Mouse (Mus musculus) right cerebral cortex, adult 2 months (tissue): Measurements from ENCODE around the gene Batf3.

Experiments used
- DNase-seq, 2 experiments: peaks; one replicate each; pipeline ENCODE4 v3.0.0; 2021 to 2022; ENCODE audit warnings: low spot score in 2 of 2

The Batf3 gene

DNA sequence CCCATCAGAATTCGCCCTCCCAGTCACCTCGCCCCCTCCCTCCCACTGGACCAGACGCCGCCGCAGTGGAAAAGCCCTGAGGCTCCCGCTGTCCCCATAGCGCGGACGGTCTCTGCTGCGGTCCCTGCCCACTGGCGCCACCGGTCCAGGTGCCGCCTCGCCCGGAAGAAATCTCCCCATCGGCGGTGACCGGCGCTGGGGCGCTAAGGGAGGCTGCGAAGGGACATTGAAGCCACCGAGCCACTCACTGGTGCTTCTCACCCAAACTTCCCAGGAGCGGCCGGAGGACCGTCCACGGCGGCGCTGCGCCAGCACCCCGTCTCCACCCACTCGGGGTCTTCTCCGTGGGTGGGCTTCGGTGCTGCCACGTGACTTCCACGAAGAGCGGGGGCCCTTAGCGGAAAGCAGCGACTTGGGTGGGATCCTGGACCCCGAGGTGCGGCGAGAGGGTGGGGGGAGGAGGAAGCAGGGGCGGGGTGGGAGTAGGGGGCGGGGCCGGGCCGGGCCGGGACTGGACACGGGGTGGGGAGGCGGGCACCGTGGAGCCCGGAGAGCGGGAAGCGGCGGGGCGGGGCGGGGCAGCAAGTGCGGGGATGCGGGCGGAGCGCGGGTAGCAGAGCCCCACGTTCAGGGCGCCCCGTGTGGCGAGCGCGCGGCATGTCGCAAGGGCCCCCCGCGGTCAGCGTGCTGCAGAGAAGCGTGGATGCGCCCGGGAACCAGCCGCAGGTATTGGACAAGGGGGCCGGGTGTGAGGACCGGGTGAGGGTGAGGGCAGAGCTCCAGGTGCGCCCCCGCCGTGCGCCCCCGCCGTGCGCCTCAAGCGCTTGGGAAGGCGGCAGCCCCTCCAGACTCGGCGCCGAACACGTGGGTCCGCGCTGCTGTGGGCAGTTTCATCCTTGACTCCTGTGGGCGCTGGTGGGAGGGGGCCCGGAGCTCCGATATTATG lies at the start of gene Batf3:
TSS of gene Batf3 (plus strand) at position 46 of the 946 bp plus-strand sequence.
- DNase-seq = no peak

DNA sequence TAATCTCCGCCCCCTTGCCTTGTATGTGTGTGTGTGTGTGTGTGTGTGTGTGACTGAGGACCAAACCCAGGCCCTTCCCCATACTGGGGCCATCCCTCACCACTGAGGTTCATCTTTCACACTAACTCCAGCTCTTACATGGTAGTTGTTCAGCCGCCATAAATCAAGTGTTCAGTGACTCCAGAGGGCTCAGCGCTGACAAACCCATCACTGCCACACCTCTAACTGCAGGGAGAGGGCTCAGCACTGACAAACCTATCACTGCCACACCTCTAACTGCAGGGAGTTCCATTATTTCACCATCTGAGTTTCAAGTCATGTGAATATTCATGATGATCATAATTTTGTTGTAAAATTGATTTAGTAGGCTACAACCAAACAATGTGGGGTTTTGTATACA lies 44.1 kb upstream of the Batf3 start:
- no peak for DNase-seq

DNA sequence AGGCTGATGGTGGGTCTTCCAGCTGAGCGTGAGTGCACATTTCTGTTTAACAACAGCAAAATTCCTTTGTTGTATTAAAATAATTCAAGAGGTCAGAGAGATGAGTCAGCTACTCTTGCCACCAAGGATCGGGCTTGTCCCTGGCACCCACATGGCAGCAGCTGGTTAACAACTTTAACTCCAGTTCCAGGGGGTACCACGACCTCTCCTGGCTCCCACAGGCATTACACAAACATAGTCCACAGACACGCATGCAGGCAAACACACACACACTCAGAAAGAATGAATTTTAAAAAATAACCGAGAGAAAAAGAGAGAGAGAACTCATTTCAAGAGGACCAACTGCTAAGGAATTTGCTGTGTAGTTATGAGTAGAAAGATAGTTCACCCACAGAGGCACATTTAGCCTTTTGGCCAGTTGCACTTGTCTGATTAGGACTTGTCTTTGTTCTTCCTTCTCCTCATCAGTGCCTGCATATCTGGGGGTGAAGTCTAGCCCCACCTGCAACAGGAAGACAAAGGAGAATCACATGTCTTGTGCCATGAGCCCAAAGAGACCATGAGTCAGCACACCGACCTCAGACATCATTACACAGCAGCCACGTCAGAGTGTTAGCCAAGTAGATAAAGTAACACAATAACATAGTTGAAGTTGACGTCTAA lies 42.6 kb upstream of the Batf3 start:
- no peak for DNase-seq

DNA sequence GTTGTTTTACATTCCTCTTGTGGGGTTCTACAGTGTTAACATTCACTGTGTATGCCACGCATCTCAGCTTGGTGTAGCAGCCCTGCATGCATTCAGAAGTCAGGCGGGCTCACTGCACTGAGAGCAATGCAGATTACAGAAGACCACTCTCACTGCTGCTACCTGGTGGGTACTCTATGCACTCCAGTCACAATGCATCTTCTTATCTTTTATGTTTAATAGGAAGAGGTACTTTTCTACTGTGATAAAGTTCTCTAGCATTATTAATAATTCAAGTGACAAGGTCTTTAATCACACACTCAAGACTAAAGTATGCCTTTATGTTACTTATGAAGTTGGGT lies 42.1 kb upstream of the Batf3 start:
- DNase-seq = no peak

DNA sequence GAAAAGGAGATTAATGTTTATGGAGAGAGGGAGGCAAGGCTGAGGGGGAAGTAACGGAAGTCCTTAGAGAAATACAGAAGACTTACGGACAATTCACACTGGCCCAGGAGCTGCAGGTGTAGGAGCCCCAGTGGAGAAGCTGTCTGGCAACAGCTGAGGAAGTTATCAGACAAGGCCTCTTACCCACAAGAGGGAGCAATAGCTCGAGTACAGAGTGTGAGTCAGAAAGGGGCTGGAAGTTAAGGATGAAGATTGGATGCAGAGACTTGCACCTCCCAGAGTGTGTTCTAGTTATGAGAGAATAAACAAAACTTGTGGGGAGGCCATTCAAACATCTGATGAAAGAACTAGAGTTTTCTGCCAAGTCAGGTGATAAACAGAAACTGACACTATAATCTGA lies 40.2 kb upstream of the Batf3 start:
- DNase-seq = no peak

DNA sequence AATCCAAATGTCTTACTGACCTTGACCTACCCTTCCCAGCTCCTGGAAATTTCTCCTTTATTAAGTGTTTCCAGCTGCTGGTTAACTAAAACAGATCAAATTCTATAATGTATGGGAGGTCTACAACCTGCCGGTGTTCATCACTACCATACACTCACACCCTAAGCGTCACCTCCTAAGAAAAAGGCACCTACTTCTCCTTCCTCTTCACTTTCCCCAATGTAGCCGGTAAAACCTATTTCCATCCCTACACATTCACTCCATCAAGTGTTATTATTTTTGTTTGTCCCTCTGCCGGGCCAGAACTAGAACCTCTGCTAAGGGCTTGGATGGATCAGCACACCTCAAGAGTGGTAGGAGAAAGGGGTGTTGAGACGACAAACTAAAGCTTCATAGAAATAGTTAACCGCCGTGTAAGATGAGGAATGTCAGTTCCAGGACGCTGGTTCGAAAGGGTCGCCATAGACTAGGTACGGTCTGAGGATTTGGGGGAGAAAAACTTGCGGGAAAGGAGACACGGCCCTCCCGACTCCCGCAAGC lies 35.3 kb upstream of the Batf3 start:
- no peak for DNase-seq

DNA sequence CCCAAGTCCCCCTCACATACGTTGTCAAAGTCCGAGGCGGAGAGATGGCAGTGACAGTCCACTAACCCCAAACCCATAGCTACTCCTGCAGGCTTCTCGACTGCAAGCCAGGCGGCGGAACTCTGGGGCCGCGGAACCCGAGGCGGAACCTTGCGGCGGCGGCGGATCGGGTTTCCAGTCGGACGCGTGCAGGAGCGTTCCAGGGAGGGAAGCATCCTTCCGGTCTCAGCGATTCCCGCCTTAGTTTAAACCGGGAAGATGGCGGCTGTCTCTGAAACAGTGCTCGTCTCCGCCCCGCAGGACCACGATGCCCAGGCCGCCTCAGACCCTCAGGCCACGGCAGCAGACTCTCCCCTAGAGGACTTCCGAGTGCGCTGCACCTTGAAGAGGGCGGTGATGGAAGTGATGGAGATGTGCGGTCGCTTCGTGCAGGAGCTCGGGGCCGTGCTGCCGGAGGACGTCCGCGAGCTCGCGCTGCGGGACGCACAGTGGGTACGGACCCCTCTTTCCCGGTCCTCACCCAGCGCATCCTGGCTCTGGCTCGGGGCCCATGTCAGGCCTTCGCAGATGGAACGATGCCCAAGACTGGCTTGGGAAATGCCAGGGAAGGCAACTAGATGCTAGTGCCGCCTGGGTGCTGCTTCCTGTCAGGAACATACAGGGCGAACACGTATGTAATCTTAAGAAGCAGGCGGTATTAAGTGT lies 34.7 kb upstream of the Batf3 start, which contains the start of the genes Tatdn3 and Nsl1:
TSS of gene Tatdn3 (minus strand) at position 152 of the 705 bp plus-strand sequence.
TSS of gene Nsl1 (plus strand) at position 232 of the 705 bp plus-strand sequence.
- DNase-seq = peak; percentile 91 to 96

DNA sequence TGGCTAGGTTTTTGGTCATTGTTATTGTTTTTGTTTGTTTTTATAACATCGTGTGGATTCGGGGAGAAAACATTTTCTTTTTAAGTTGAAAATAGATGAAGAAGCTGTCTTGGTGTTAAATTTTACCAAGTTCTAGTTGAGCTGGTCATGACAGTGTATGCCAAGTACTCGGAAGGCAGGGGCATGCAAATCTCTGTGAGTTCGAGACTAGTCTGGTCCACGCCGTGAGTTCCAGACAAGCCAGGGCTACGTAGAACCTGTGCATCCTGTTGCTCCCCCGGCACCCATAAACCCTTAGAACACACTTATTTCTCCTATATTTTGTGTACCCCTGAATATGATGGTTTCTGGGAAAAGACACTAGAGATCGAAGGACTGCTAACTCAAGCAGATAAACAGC lies 33.9 kb upstream of the Batf3 start:
- no peak for DNase-seq

DNA sequence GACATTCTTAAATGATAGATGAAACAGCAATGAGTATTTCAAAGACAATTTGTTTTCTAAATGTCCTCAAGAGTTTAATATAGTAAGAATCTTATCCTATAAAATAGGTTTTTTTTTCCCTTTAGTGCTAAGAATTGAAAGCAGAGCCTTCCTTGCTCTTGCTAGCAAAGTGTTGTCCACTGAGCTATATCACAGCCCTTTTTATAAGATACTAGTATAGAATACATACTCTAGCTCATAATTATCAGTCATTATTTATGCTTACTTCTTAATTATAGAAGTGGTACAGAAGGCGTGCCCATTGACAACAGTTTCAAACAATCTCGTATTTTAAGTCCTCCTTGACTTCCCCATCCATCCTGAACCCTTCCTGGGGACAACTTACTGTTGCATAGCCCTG lies 33.1 kb upstream of the Batf3 start:
- no peak for DNase-seq

DNA sequence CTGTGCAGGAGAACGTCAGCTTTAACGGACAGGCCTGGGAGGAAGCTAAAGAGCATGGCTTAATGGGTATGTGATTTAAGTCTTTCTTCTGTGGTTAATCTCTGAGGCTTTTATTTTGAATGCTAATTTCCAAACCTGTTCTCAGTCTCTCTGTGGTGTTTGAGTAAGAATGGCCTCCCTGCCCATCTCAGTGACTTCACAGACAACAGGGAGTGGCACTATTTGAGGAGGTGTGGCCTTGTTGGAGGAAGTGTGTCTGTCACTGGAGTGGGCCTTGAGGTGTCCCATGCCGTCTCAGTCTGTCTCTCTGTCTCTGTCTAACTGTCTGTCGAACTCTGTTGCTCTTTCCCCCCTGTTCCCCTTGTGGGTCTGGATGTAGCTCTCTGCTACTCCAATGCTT lies 32.5 kb upstream of the Batf3 start:
- no peak for DNase-seq

DNA sequence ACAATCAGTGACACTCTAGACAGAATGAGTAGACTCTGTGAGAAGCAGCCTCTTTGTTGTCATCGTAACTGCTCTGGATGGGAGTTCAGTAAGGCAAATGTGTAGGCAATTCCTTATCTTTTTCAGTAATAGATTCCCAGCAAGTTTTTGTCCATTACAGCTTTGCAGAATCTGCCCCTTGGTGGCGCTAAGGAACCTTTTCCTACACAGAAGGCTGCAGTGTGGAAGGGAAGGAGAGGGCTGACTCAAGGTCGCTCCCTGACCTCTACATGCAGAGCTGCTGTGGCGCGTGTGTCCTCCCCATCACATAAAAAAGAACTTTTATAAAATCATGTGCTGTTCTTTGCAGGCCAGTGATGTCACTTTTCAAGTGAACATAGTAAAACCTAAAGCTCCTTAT lies 29.3 kb upstream of the Batf3 start:
- DNase-seq = no peak

DNA sequence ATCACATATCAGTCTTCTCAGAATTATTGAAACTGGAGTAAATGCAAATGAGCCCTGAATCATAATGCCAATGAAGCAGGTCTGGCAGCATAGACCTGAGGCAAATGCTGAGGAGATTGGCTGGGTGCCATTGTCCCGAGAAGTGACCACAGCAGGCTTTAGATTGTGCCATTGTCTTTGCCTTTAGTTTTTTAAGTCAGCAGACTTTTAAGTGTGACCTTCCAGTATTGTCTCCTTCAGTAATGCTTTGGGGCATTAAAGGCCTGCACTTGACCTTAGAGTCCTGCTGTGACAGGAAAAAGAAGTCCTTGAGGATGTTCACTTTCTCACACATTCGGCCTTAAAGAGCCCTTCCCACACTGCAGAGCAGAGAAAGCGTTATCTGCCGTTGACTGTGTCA lies 27.4 kb upstream of the Batf3 start:
- DNase-seq = no peak

DNA sequence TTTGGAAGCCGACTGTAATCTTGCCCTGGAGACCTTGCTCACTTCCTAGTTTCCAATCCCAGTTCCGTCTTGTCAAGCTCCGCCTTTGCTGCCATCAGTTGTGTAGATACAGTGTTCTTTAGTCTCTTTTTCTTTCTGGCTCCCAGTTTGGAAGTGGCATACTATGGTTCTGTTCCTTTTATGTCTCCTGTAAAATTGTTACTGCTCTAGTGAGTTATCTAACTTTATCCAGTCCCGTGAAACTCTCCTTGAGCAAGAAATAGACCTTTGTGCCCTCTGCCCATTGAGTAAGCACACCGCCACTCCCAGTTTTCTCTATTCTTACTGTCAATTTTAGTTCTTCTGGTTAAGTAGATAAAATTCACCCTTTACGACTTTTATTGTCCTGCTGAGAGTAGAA lies 26.0 kb upstream of the Batf3 start:
- DNase-seq = no peak

DNA sequence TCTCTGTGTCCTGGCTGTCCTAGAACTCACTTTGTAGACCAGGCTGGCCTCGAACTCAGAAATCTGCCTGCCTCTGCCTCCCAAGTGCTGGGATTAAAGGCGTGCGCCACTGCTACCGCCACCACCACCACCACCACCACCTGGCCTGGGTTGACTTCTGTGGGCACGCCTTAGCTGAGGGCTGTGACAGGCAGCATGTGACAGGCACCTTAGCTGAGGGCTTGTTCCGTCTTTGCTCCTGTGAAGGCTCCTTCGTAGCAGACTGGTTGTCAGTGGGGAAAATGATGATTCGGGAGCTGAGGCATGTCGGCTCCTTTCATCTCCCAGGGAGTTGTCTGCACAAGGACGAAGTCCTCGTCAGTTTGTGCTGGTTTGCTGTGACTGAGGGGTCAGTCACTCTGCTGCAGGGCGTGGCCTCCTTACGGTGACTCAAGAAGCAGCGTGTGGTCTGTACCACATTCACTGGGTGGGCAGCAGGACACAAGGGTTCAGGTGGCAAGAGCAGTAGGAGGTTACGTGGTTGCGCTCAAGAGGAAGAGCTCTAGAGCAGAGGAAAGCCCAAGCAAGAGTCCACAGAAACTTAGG lies 25.2 kb upstream of the Batf3 start:
- DNase-seq = no peak

DNA sequence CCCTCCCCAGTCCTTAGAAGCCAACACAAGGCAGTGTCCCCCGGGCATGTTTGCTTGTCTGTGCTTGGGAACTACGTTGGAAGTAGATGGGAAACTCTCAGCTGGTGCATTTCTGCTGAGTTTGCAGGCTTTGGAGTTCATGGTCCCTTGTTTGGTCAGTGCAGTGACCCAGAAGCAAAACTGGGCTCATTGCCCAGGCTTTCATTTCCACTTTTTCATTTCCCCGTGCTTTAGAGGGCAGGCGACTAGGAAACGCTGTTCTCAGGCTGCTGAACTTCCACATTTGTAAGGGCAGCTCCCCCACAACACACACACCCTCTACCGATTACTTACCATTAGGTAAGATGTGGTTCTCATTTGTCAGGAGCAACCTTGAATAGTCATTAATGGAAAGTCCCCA lies 24.6 kb upstream of the Batf3 start:
- DNase-seq = no peak

DNA sequence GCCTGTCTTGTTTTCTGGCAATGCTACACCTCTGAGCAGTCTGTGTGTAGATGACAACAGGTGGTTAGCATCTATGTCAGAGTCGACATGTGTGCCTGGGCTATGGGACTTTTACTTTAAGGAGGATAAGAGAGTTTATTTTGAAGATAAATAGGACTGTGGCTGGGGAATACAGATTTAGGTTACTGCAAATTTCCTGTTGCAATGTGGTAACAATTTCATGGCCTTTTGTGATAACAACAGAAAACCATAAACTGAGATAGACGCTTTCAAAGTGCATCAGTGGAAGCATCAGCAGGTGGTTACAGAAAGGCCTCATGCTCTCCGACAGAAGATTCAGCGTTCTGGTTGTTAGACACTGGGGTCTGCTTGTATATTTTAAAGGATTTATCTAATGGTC lies 24.2 kb upstream of the Batf3 start:
- no peak for DNase-seq

DNA sequence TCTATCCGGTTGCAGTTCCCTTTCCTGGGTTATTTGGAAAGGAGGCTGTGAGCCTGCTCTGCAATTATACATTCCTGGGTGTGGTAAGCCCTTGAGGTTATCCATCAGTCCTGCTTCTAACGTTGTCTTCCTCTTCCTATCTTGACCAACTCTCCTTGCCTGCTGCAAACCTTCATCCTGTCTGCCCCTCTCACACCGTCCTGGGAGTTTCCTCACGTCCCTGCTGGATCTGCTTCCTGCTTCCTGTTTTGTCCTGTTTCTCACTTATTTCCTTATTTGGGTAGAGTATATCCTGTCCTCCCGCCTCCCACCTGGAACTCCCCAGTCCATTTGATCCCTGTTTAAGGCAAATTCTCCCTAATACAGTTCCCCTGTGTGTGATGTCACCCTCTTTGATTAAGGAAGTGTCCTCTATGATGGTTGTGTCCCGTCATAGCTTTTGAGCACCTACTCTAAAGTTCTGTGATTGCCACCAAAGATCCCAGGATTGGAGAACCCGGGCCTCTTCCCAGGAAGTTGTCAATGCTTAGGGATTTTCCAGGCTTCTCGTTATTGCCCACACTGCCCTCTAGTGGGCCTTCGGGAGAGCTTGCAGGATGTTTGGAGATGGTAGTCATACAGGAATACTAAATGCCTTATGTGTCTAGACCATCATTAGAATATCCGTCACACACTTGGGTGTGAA lies 22.3 kb upstream of the Batf3 start:
- DNase-seq = peak; percentile 56 to 63

DNA sequence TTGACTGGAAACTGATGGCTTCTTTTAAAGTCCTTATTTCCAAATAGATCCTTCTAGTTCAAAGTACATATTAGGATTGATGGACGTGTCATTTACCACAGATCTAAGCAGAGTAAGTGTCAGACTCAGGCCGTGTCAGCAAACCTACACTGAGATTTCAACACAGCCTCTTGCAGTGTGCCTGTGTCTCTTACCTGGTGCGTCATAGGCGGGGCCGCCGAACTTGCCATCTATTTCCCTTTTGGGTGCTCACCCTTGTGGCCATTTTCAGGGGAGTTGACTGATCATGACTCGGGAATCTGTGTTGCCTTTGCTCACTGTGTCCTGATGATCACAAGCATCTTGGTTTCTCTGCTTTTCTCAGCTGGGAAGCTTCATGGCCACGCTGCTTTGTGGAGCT lies 14.4 kb upstream of the Batf3 start:
- no peak for DNase-seq

DNA sequence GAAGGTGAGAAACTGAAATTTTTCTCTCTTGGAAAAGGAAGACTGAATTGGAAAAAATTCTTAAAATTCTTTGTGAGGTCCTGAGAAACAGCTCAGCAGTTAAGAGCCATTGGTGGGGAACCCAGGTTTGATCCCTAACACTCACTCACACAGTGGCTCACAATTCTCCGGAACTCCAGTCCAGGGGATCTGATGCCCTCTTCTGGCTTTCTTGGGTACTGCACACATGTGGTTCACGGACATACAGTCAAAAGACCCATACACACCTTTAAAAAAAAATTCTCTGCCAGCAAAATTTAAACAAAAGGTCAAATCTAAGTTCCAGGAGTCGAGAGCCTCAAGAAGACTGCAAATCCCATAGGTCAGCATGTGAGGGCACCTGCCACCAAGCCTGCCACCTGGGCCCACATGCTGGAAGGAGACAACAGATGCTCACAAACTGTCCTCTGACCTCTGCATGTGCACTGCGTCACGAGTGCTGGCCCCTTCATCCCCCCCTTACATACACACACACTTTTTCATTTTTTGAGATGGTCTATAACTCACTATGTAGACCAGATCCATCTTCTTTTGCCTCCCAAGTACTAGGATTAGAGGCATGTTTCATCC lies 12.6 kb upstream of the Batf3 start:
- DNase-seq = peak; percentile 47 to 51

DNA sequence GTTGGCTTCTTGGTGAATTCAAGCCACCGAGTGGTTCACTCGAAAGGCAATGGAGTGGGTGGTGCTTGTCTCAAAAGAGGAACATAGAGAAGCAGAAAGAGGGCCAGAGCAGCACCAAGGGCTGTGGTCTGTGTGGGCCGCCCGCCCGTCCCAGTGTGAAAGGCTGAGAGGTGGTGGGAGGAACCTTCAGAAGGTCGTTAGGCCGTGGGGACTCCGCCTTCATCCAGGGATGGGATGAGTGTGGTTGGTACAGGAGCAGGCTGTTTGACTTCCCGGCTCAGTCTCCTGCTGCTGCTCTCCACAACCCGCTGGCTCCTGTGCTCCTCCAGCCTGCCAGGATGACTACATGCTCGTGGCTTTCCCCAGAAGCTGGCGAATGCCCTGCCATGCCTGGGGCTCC lies 12.1 kb upstream of the Batf3 start:
- DNase-seq = no peak
